Mouse (Mus musculus) spleen, embryonic (tissue): ENCODE measurements around the gene Plek.

Experiments
- CTCF ChIA-PET: fragments of 350-600 bp; sonication (Branson Sonifier 250); formaldehyde crosslinking; loops from one replicate; lab custom pipeline; 2022; lab: Charles Lee

Gene Plek

GRCm38 (mm10) chr11:17000353-17001334 is 51.5 kb downstream of the Plek start:
- CTCF ChIA-PET: interaction anchor here (1.0 kb wide), 1 partner anchor 22 kb away, joined by 3 read pairs; no protein-coding TSS in a partner anchor

DNA sequence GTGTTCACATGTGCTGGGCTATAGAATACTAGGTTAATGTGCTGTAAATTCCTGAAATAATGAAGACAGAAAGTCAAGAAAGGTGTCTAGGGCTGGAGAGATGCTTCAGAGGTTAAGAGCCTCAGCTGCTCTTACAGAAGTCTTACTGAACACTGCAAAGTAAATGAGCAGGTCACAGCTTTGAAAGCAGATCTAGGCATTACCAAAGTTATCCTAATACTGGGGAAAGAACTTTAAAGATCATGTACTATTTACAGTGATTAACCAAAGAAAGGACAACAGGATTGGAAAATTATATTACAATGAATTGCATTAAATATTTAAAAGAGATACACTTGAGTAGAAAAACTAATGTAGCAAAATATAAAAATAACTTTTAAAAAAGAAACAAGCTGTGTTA is 52.2 kb downstream of the Plek start:
- CTCF ChIA-PET: no interaction called here

- CTCF ChIA-PET: no interaction called here
These were observed 52.8 kb downstream of the Plek start for GRCm38 (mm10) chr11:16999387-16999786.

GRCm38 (mm10) chr11:16997465-16997864 is 54.7 kb downstream of the Plek start:
- CTCF ChIA-PET: no interaction called here

- CTCF ChIA-PET: no interaction called here
These were observed 55.4 kb downstream of the Plek start for GRCm38 (mm10) chr11:16996818-16997217.

- CTCF ChIA-PET: no interaction called here
These were observed 59.3 kb downstream of the Plek start for GRCm38 (mm10) chr11:16992880-16993279.

DNA sequence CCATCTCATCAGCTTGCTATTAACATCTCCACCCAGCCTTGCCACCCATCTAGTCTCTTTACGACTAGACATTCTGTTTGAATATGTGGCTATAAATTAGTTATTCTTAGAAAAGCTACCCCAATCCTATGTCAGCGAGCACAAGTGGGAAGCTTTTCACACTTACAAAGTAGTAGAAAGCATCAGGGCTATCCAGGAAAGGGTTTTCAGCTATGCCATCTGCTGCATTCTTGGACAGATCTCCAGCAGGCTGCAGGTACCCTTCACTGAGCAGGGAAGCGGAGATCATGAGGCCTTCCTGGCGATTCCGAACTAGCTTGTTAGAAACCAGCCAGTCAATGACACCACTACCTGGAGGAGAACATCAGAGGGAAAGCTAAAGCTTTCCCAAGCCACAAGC is 62.3 kb downstream of the Plek start:
- CTCF ChIA-PET: interaction anchor here (1.1 kb wide), 1 partner anchor 14 kb away, joined by 3 read pairs; no protein-coding TSS in a partner anchor

DNA sequence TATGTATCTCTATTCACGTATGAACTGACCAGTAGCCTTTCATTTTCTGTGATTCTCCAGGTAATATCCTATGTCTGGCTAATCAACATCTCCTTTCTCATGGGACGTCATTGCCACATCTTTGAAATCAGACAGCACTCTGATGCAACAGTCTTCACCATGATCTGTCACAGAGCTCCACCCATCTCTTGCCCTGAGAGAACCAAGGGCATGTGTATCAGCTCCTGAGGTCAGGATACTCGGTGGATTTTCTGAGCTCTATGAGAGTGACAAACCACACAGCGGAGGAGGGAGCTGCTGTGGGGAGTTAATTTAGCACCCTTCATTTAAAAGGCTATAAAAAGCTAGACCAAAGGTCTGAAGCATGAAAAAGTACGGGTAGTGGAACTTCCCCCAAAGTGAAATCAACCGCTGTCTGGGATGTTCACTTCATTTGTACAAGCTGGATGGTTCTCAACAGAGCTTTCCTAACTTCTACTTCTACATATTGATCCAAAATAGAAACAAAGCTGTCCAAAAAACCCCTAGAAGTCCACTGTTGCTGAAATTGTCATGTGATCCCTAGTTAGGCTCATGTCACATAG is 64.3 kb downstream of the Plek start:
- CTCF ChIA-PET: interaction anchor here (1.4 kb wide), 1 partner anchor 20 kb away, joined by 5 read pairs; no protein-coding TSS in a partner anchor

GRCm38 (mm10) chr11:16986550-16987187 is 65.5 kb downstream of the Plek start:
- CTCF ChIA-PET: no interaction called here

DNA sequence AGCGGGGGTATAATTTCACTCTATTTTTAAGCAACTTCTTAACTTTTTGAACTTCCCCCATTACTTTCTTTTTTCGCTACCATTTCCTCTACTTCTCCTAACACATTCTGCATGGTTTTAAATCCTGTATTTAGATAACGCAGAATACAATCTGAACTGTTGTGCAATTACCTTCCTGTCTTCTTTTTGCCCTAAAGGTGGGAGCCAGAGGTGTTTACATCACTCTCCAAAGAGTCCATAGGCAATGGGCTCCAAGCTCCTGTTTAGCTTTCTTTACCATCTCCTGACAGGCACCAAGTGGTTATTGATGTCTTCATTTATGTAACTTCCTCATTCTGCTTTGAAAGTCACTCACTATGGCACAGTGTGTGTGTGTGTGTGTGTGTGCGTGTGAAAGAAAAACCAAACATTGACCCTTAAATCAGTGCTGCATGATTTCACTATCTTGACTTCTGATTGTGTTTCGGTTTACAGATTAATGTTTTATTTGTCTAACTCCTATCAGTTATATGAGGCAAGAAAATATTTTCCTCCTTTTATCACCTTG is 73.9 kb downstream of the Plek start:
- CTCF ChIA-PET: interaction anchor here (0.9 kb wide), 1 partner anchor 22 kb away, joined by 3 read pairs; no protein-coding TSS in a partner anchor

DNA sequence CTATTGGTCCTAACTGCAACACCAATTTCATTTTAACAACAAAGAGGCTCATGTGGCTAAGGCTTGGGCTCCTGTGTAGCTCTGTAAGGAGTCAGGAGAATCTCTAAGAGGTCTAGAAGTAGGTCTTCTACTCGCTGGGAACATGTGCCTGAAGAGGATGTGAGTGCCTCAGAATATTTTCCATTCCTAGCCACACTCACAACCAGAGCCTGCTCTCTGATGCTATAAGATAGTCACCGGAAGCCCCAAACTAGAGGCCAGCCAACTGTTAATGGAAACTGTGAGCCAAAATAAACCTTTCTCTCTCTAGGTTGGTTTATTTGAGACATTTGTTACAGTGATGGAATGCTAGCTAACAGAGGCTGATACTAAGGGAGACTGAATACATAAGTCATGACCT is 74.6 kb downstream of the Plek start:
- CTCF ChIA-PET: interaction anchor here (0.6 kb wide), 1 partner anchor 199 kb away, joined by 4 read pairs; no protein-coding TSS in a partner anchor

GRCm38 (mm10) chr11:16976937-16977336 is 75.2 kb downstream of the Plek start:
- CTCF ChIA-PET: no interaction called here

GRCm38 (mm10) chr11:16973086-16973485 is 79.1 kb downstream of the Plek start:
- CTCF ChIA-PET: no interaction called here

DNA sequence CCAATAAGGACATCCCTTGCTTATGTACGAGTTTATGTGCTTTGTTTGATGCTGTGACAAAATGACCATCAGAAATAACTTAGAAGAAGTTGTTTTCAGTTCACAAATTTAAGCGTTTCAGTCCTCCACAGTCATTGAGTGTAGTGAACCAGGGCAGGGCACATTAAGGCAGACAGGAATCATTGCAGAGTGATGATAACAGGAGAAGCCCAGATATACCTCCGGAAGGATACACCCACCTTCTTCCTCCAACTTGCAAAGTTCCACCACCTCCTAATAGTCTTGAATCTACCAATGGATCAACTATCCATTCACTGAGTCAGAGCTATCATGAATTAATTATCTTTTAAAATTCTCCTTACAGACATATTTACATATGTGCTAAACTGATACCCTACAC is 80.2 kb downstream of the Plek start:
- CTCF ChIA-PET: no interaction called here

DNA sequence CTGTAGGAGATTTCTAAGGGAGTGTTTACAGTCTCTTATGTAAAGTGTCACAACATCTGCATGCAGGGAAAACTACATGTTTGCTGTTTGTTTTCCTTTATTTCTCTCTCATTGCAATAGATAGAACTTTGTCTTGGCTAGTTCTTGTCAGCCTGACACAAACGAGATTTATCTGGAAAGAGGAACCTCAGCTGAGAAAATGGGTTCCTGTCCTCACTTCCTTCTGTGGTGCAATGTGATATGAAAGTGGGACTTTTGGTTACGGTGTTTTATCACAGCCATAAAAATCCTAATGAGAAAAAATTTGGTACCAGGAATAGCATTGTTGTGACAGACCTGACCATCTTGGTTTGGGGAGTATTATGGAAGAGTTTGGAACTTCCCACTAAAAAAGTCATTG is 82.5 kb downstream of the Plek start:
- CTCF ChIA-PET: no interaction called here

- CTCF ChIA-PET: interaction anchor here (0.5 to 0.7 kb wide), 2 partner anchors 40 to 153 kb away, joined by 3 read pairs; no protein-coding TSS in a partner anchor
These were observed 84.4 kb downstream of the Plek start for GRCm38 (mm10) chr11:16967806-16968205.

DNA sequence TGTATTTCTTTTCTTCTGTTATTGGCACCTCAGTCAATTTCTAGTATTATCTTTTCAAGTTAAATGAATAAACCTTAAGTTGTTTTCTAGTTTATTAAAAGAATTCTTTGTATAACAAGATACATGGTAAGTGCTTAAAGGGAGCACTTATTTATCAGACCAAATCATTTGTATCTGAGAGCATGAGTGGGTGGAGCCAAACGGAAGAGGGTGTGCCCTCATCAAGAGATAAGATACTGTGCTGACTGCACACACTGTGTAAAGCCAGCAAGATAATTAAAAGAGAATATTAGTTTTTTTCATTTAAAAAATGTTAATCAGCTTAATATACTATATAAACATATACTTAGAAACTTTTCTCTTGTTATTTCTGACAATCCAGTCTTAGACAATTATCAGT is 93.7 kb downstream of the Plek start:
- CTCF ChIA-PET: interaction anchor here (0.7 kb wide), 1 partner anchor 113 kb away, joined by 3 read pairs; no protein-coding TSS in a partner anchor

GRCm38 (mm10) chr11:16957030-16957429 is 95.2 kb downstream of the Plek start:
- CTCF ChIA-PET: no interaction called here

DNA sequence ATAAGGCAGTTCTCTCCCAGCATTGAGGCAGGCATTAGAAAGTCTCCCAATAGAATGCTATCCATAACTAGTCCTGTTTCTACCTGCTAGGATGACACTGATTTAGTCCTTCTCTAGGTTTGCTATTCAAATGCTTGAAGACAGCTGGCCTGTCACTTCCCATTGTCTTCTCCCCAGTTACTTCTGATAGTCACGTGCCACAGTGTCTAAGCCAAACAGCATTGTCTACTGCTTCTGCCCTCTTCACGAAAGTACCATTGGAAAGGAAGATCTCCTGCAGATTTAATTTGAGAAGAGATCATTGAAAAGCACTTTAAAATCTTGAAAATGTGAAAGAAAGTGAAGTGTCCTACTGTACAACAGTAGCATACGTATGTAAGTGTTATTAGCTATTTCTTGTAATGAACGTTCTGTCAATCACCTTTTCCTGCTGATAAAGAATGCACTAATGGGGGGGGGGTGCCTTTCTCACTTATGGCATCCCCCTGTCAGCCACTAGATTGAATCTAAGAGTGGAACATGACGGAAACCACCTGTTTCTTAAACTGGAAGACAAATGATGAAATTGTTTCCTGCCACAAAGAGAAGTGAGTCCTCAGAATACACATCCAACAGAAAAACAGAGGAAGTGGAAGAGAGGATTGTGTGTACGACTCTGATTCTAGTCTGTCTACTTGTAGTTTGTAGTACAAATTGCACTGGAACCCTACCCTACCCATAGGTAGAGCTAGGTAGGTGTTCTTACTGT is 95.9 kb downstream of the Plek start:
- CTCF ChIA-PET: no interaction called here

DNA sequence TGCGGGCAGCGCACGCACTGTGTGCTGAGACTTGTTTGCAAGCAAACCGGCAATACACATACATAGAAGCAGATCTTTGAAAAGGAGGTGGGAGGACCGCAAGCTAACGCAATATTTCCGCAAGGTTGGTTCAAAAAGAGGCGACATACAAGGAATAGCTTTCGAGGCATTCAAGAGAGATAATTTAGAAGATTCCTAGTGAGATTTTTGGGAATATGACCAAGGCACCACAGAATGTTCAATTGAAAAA is 100.5 kb downstream of the Plek start:
- CTCF ChIA-PET: no interaction called here
